Mouse (Mus musculus): Measurements from ENCODE around the gene Anks6.

Anks6 gene

DNA sequence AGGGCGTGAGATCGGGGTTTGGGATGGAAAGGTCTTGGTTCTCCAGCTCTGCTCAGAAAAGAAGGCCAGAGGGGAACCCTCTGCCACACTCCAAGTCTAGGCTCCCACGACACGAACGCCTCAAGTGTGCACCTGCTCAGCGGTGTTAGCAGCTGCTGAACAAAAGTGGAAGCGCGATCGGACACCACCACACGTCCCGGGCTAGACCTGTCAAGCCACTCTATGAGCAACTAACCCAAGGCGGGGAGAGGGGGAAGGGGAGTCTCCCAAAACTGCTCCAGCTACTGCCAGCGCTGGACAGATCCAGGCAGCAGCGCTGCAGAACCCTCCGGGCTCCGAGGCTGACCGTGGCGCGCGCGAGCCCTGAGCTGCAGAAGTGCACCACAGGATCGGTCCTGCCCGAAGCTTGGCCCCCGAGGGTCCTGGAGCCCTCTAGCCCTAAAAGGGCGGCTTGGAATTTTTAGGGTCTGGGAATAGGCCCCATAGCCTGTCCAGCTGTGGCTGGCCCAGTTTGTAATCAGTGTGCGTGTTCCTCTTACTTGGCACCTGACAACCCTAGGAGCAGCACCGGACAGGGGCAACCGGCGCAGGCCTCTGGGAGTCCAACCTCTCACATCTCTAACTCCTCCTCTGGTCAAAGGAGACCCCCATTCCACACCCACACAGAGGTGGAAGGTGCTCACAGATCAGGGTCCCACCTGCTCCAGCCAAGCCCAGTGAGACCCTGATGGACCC lies 66.8 kb downstream of the Anks6 start:
- DNase-seq (ENCODE audit: low read depth, low spot score): no peak

DNA sequence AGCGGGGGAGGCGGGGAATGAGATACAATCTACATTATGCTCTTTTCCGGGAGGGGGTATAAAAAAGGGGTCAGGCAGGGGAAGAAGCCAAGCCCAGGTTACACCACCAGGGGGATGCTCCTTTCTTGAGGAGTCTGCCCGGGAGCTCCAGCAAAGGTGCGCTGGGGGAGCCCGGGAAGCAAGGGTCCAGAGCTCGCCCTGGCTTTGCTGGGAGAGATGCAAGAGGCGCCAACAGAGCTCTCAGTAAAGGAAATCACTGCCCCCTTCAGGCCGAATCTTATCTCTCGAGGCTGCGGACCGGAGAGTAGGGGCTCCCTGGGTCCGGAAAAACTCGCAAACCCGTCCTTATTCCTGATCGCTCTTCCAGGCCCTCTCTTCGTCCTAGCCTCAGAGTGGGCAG lies 67.4 kb downstream of the Anks6 start:
- peak; percentile 50 for DNase-seq (ENCODE audit: low read depth, low spot score)

DNA sequence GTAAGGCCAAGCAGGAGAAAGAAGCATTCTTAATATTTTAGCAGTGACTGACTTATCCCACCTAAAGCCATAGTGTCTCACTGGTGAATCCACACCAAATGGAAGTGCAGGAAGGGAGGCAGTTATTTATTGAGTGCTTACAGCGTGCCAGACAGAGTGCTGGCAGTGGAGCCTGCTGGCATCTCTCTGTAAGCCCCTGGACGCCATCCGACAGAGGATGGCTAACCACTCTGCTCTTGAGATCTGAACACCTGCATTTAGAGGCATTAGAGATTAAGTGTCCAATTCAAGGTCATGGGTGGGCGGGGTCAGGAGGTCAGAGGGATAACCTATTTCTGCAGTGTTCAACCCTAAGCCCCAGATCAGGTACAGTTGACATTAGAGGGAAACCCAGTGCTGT lies 68.4 kb downstream of the Anks6 start:
- DNase-seq (ENCODE audit: low read depth, low spot score): no peak

DNA sequence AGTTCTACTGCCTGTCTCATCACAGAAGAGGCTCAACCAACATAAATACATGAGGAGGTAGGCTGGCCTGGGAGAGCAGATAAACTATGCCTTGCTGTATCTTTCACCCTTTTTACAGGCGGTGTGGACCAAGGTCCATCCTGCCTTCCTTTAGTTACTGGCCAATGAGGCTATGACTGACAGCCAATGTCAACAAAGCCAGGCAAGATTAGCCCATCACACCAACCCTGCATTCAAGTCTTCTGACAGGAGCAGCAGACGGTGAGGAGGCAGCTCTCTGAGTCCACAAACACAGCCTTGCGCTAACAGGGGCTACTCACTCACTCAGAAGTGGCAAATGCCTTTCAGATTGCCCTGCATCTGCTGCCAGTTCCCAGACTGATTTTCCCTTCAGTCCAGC lies 69.0 kb downstream of the Anks6 start:
- no peak for DNase-seq (ENCODE audit: low read depth, low spot score)

DNA sequence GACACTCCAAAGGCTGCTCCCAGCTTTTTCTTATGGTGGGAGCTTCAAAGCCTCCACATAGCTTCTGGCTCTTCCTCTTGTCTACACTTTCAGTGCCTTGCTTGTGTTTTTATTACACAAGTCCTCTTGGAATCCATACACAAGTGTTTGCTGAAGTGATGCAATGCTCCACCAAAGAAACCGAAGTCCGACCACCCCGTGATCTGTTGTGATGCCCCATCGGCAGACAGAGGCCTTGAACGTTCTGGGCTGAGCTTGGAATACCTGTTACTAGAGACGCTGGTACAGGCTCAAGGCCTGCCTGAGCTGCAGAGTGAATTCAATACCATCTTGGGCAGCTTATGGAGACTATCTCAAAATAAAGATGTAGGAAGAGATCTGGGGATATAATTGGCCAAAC lies 69.4 kb downstream of the Anks6 start:
- no peak for DNase-seq (ENCODE audit: low read depth, low spot score)

DNA sequence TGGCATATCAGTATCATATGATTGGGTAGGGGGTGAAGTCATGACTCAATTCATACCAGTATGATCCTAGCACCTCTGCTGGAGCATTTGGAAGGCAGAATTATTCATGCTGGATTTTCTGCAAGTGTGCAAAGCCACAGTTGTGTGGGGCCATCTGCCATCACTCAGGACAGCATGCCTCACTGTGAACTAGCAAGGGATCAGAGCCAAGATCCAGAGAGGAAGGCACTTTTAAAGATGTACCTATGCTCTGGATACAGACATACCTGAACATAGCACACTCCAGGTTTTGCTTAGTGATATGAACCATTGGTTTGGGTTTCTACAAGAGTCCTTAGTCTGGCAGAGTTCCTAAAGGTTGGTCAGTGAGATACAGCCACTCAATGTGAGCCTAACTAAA lies 71.2 kb downstream of the Anks6 start:
- DNase-seq (ENCODE audit: low read depth, low spot score): no peak

DNA sequence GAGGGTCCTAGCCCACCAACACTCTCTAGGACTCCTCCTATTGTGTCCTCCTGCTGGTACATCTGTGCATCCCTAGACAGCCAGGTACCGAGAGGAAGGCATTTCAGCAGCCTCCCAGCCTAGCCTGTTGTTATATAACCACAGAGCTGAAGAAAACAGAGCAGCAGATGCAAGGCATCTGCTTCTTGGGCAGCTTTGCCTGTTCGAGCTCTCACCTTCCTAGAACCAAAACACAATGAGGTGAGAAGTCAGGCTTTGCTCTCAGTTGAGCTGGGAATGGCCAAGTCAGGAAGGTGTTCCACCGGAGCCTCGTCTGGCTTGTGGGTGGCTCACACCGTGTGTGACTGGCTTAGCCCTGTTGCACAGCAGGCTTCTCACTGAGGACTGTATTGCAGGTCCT lies 74.3 kb downstream of the Anks6 start:
- no peak for DNase-seq (ENCODE audit: low read depth, low spot score)

DNA sequence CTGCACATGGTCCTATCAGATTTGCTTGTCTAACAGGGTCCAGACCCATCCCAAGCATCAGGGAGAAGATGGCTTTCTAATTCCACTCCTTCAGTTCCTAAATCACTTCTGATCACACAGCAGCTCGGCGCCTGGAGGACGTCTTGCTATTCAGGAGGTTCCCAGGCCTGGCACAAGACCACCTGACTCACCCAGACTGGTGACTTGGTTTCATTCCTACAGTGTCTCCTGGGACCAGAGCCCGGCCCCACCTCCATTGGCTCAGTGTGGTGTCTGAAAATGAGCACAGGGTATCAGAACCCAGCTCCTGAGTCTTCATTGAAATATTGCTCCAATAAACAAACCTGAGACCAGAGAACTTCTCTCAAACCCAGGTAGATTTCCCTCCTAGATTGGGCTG lies 75.1 kb downstream of the Anks6 start:
- DNase-seq (ENCODE audit: low read depth, low spot score): no peak

DNA sequence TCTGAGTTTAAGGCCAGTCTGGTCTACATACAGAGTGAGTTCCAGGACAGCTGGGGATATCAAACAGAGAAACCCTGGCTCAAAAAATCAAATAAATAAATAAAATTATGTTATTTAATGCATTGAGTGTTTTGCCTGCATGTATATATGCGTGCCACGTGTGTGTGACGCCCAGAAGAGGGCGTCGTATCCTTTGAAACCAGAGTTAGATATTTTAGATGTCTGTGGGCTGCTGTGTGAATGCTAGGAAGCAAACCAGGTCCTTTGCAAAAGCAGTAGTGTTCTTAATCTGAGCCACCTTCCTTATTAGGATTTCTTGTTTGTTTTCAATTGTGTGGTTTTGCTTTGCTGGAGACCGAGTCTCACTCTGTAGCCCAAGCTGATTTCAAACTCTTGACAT lies 78.9 kb downstream of the Anks6 start:
- DNase-seq (ENCODE audit: low read depth, low spot score): no peak

DNA sequence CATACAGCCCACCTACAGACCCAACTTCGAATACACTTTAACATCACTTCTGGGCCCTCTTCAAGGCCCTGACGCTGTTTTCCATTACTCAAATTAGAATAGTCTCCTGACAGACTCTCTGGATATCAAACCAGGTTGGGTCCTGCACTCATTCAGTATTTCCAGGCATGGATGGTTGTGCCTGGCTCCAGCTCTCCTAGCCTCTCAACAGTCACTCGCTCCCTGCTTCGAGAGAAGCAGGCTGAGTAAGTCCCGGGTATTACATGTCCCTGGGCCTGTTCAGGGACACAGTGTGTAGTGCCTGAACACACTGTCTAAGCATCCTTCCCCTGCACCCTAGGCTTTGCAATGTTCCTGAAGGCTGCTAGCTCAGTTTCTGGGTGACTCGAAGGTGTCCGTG lies 80.1 kb downstream of the Anks6 start:
- no peak for DNase-seq (ENCODE audit: low read depth, low spot score)

DNA sequence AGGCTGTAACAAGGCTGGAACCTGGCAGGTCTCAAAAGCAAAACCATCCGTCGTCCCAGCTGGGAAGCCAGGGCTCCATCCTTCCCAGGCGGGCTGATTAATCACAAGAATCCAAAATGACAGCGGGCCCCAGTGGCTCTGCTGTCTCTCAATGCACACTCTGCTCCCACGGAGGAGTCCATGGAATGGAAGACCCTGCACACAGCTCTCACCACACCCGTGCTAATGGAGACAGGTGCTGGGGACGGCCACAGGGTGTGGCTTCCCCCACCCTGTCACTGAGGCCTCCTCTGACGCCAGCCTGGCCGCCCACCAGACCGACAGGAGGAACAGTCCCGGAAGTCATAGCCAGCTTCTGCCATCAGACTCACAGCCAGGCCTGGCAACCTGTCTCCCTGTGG lies 80.6 kb downstream of the Anks6 start:
- no peak for DNase-seq (ENCODE audit: low read depth, low spot score)

DNA sequence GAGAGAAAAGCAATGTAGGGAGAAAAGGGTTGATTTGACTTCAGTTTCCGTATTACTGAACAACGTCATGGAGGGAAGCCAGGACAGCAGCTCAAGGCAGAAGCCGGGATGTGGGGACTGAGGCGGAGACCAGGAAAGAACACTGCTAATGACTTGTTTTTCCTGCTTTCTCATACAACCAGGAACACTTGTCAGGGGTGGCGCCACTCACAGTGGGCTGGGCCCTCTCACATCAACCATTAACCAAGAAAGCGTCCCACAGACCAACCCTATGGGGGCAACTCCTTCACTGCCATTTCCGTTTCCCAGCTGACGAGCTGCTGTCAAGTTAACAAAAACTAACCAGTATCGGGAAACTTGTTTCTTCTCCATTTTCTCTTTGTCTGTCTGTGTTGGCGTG lies 83.9 kb downstream of the Anks6 start:
- no peak for DNase-seq (ENCODE audit: low read depth, low spot score)

DNA sequence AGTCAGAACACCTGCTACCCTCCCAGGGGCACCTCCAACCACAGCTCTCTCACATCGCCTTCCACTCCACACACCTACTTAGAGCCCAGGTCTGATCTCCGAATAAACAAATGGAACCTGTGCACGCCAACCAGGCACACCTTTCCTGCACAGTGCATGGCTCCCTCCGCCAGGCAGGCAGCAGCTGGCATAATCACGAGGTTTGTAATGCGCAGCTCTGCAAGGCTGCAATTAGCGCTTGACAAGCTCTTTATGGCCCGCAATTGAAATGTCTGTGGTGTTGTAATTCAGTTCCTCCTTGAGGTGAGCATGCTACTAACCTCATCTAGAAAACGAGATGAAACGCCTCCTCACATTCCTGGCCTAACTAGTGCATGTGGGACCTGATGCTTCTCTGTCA lies 89.2 kb downstream of the Anks6 start:
- DNase-seq (ENCODE audit: low read depth, low spot score): no peak

DNA sequence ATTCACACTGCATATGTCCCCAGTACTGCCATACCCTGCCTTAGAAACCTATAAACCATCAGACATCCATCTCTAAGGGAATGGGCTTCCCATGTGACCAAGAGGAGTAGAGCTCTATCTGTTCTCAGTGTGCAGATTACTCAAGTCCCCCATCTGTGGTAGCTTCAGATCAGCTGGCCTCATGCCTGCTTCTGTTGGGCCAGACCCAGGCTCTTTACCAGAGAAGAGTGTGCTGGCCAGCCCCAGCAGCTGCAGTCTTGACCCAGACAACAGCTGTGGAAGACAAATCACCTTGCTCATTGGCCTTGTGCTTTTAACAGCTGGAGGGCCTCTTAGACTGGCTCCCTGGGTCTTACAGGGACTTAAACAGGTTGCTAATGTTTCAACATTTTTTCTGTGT lies 90.7 kb downstream of the Anks6 start:
- no peak for DNase-seq (ENCODE audit: low read depth, low spot score)

All from WW6 (cell line).